Mouse (Mus musculus): Measurements from ENCODE around the gene Ap4s1. TPM values are rescaled to one million over a fixed set of nuclear protein-coding genes. Genes with fewer than 3 reads are reported as not detected.

Gene Ap4s1
- polyA plus RNA-seq, 1 experiment, result 1.5 TPM

DNA sequence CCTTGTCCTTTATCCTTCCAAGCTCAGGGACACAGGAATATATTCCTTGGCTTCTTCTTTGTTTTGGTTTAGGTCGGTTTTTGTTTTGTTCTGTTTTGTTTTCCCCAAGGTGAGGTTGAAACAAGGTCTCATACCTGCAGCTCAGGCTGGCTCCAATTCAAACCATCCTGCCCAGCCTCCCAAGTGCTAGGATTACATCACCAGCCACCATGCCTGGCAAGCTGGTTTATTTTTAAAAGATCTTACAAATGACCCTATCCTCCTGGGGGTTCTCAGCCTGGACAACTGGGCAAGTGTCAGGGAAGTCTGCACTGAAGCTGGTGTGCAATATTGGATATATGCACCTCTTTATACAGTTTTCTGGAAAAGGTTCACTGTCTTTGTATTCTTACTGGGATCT is 21.9 kb downstream of the Ap4s1 start:
- Histone ChIP-seq H3K9me3 (ENCODE audit: control insufficient read depth, low read length) (no peaks in the 10 kb centered on the region), H3K27me3 (ENCODE audit: control insufficient read depth) (no peaks in the 10 kb centered on the region), H3K36me3 (ENCODE audit: control insufficient read depth) (no peaks in the 10 kb centered on the region), H3K4me1 (ENCODE audit: control insufficient read depth) (peaks cover 14% of the 10 kb centered on the region), H3K4me3 (replicated peaks) (no peak overlapping the region)
- no peak for TF ChIP-seq TAL1 (IDR thresholded peaks at IDR 0.05; ENCODE audit: low read length)
- TF ChIP-seq GATA1 (IDR thresholded peaks at IDR 0.05; ENCODE audit: low read length), result no peak

DNA sequence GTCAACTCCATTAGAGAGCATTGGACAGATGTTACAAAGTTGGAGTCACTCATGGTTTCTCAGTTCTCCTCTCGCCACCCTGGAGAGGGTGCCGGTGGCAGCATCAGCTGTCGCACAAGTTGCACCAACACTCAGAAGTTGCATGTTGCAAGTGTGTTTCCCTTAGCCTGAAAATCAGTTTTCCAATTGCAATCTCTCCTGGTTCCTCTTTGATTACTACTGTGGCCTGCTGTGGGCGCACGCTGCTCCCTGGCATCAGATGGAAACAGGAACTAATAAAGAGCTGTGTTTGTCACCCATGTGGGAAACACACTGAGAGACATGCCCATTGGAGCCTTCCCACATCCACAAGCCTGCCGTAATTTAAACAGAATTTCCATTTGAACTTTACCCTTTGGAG is 27.8 kb downstream of the Ap4s1 start:
- peaks cover 4% of the 10 kb centered on the region for H3K36me3 ChIP-seq (ENCODE audit: control insufficient read depth)
- peaks cover 13% of the 10 kb centered on the region for H3K4me1 ChIP-seq (ENCODE audit: control insufficient read depth)
- TF ChIP-seq TAL1 (IDR thresholded peaks at IDR 0.05; ENCODE audit: low read length) (no peak), GATA1 (IDR thresholded peaks at IDR 0.05; ENCODE audit: low read length) (no peak)
- no peaks in the 10 kb centered on the region for H3K9me3 ChIP-seq (ENCODE audit: control insufficient read depth, low read length)
- H3K27me3 ChIP-seq (ENCODE audit: control insufficient read depth), result no peaks in the 10 kb centered on the region
- no peak overlapping the region for H3K4me3 ChIP-seq (replicated peaks)

DNA sequence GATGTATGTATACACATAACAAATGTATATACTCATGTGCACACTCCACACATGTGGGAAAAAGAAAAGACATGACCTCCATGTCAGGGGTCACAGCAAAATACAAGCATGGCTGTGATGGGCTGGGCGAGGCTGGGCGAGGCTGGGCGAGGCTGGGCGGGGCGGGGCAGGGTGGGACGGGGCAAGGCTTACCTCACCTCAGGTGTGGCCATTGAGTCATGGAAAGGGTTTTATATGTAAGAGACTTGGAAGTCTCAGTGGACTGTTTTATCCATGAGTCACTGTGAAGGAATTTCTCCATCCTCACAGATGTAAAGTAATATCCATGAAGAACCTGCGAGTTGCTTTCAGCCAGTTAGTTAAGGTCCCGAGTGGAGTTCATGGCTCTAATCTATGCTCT is 31.0 kb downstream of the Ap4s1 start:
- peaks cover 13% of the 10 kb centered on the region for H3K4me1 ChIP-seq (ENCODE audit: control insufficient read depth)
- H3K27me3 ChIP-seq (ENCODE audit: control insufficient read depth), result no peaks in the 10 kb centered on the region
- H3K36me3 ChIP-seq (ENCODE audit: control insufficient read depth), result peaks cover 4% of the 10 kb centered on the region
- H3K9me3 ChIP-seq (ENCODE audit: control insufficient read depth, low read length), result no peaks in the 10 kb centered on the region
- no peak overlapping the region for H3K4me3 ChIP-seq (replicated peaks)
- TF ChIP-seq TAL1 (IDR thresholded peaks at IDR 0.05; ENCODE audit: low read length) (no peak), GATA1 (IDR thresholded peaks at IDR 0.05; ENCODE audit: low read length) (no peak)

DNA sequence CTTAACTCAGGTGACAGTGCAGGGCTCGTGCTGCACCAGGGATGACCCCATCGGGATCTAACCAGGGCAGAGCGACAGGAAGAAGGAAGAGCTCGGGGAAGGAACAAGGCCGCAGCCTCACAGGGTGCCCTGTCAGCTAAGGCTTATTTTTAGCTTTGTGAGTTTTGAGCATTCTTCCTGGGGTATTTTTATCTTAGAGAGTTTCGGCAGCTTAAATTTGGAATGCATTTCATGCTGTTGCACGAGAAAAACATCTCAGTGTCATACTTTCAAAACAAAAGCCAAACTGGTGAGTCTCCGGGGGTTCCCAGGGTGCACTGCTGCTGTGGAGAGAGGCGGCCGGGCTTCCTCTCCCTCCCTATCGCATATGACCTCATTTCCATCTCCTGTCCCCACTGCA is 38.2 kb downstream of the Ap4s1 start:
- no peaks in the 10 kb centered on the region for H3K27me3 ChIP-seq (ENCODE audit: control insufficient read depth)
- H3K9me3 ChIP-seq (ENCODE audit: control insufficient read depth, low read length), result no peaks in the 10 kb centered on the region
- no peaks in the 10 kb centered on the region; the same call in 1 of the 2 replicates for H3K4me1 ChIP-seq (ENCODE audit: control insufficient read depth)
- H3K36me3 ChIP-seq (ENCODE audit: control insufficient read depth), result no peaks in the 10 kb centered on the region; the same call in 1 of the 2 replicates
- TF ChIP-seq GATA1 (IDR thresholded peaks at IDR 0.05; ENCODE audit: low read length) (no peak), TAL1 (IDR thresholded peaks at IDR 0.05; ENCODE audit: low read length) (no peak)
- no peak overlapping the region for H3K4me3 ChIP-seq (replicated peaks)

DNA sequence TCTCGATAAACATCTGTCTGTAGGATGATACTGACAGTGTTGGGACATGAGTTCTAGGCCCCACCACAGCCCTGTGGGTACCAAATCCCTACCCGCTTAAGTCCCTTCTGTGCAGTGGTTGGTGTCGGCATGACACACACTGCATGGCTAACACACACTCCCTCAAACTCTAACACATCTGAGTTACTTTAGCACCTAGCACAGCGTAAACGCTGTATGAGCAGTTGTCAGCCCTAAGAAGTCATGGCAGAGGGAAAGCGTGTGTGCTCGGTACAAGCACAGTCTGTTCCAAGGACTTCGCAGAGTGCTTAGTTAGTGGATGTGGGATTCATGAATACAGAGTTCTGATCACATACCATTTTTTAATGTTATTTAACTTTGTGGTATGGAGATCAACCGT is 39.0 kb downstream of the Ap4s1 start:
- Histone ChIP-seq H3K36me3 (ENCODE audit: control insufficient read depth) (no peaks in the 10 kb centered on the region; the same call in 1 of the 2 replicates), H3K4me3 (replicated peaks) (no peak overlapping the region), H3K27me3 (ENCODE audit: control insufficient read depth) (no peaks in the 10 kb centered on the region), H3K9me3 (ENCODE audit: control insufficient read depth, low read length) (no peaks in the 10 kb centered on the region), H3K4me1 (ENCODE audit: control insufficient read depth) (no peaks in the 10 kb centered on the region; the same call in 1 of the 2 replicates)
- TF ChIP-seq GATA1 (IDR thresholded peaks at IDR 0.05; ENCODE audit: low read length) (no peak), TAL1 (IDR thresholded peaks at IDR 0.05; ENCODE audit: low read length) (no peak)

DNA sequence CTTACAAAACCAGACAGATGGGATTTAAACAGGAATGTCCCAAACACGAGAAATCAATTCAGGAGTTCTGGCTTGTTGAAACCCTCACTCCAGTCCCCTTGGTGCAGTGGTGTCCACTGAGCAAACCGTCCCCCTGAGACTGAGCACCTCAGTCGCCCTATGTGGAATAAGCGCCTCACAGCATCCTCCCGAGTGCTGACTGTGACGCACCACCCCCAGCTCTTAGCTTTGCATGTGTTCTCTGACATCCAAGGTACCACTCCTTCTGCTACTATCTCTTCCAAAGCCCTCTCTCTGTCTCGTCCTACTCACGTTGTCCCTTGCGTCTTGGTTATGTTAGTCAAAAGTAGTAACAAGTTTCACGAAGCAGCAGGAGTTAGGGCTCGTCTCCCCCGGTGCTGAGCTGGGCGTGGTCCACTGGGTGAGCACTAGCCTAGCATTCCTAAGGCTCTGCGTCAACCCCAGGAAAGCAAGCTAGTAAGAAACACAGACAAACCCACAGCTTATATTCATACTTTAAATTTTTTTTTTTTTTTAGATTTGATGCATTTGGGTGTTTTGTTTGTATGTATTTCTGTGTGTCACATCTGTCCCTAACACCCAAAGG is 43.9 kb downstream of the Ap4s1 start:
- Histone ChIP-seq H3K9me3 (ENCODE audit: control insufficient read depth, low read length) (no peaks in the 10 kb centered on the region), H3K4me3 (replicated peaks) (no peak overlapping the region), H3K4me1 (ENCODE audit: control insufficient read depth) (no peaks in the 10 kb centered on the region; the same call in 1 of the 2 replicates), H3K27me3 (ENCODE audit: control insufficient read depth) (no peaks in the 10 kb centered on the region), H3K36me3 (ENCODE audit: control insufficient read depth) (peaks cover 8% of the 10 kb centered on the region)
- TF ChIP-seq TAL1 (IDR thresholded peaks at IDR 0.05; ENCODE audit: low read length) (no peak), GATA1 (IDR thresholded peaks at IDR 0.05; ENCODE audit: low read length) (no peak)

DNA sequence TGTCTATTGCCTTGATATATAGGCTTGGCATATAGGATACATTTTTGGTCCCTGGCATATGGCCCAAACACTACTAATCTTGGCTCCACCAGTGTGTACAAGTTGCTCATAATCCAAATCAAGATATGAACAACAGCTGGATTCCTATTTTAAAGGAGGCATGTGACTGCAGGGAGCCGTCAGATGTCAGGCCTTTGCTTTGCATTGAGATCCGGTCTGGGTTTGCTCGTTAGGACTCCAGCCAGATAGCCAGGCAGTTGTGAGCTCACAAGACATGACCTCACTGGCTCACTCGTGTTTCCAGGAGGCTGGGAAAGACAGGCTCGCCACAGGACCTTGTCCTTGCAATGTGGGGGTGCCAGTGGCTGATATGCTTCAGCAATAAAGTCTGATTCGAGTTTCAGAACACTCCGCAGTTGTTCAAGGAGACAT is 45.0 kb downstream of the Ap4s1 start:
- no peaks in the 10 kb centered on the region; the same call in 1 of the 2 replicates for H3K4me1 ChIP-seq (ENCODE audit: control insufficient read depth)
- H3K9me3 ChIP-seq (ENCODE audit: control insufficient read depth, low read length), result no peaks in the 10 kb centered on the region
- no peak overlapping the region for H3K4me3 ChIP-seq (replicated peaks)
- H3K36me3 ChIP-seq (ENCODE audit: control insufficient read depth), result peaks cover 18% of the 10 kb centered on the region
- TF ChIP-seq TAL1 (IDR thresholded peaks at IDR 0.05; ENCODE audit: low read length) (no peak), GATA1 (IDR thresholded peaks at IDR 0.05; ENCODE audit: low read length) (no peak)
- H3K27me3 ChIP-seq (ENCODE audit: control insufficient read depth), result no peaks in the 10 kb centered on the region

DNA sequence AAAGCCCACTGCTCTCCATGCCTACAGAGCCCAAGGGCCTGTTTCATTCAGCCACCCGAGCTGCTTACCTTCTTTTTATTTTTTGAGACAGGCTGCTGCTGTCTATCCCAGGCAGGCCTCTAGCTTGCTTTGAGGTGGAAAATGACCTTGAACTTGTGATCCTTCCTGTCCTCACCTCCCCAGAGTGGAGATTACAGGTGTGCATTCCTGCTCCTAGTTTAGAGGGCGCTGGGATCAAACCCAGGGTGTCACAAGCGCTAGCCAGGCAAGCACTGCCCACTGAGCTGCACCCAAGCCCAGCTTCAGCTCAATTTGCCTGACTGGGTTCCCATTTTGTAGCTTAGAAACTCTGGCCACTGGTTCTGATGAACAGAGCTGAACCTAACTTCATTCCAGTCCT is 45.5 kb downstream of the Ap4s1 start:
- no peaks in the 10 kb centered on the region for H3K9me3 ChIP-seq (ENCODE audit: control insufficient read depth, low read length)
- TF ChIP-seq GATA1 (IDR thresholded peaks at IDR 0.05; ENCODE audit: low read length), result no peak
- TF ChIP-seq TAL1 (IDR thresholded peaks at IDR 0.05; ENCODE audit: low read length), result no peak
- H3K4me3 ChIP-seq (replicated peaks), result no peak overlapping the region
- no peaks in the 10 kb centered on the region; the same call in 1 of the 2 replicates for H3K4me1 ChIP-seq (ENCODE audit: control insufficient read depth)
- H3K36me3 ChIP-seq (ENCODE audit: control insufficient read depth), result peaks cover 23% of the 10 kb centered on the region
- H3K27me3 ChIP-seq (ENCODE audit: control insufficient read depth), result no peaks in the 10 kb centered on the region

DNA sequence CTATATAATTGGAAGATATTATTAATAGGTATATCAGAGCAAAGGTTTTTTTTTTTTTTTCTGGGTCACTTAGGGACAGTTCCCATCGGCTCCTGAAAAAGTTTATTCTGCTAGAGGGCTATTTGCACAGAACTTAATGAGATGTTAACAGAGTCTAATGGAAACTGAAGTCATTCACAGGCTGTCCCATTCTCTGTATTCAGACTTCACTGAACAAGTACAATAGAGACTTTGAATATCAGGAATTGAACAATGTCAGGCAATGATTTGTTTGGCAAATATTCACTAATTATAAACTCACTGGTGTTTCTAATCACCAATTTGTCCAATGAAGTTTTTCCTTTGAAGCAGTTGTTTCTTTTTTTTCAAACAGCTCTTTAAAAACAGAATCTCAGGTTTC is 46.0 kb downstream of the Ap4s1 start:
- TF ChIP-seq GATA1 (IDR thresholded peaks at IDR 0.05; ENCODE audit: low read length), result no peak
- TF ChIP-seq TAL1 (IDR thresholded peaks at IDR 0.05; ENCODE audit: low read length), result no peak
- Histone ChIP-seq H3K27me3 (ENCODE audit: control insufficient read depth) (no peaks in the 10 kb centered on the region), H3K4me1 (ENCODE audit: control insufficient read depth) (no peaks in the 10 kb centered on the region; the same call in 1 of the 2 replicates), H3K36me3 (ENCODE audit: control insufficient read depth) (peaks cover 27% of the 10 kb centered on the region), H3K9me3 (ENCODE audit: control insufficient read depth, low read length) (no peaks in the 10 kb centered on the region), H3K4me3 (replicated peaks) (no peak overlapping the region)

DNA sequence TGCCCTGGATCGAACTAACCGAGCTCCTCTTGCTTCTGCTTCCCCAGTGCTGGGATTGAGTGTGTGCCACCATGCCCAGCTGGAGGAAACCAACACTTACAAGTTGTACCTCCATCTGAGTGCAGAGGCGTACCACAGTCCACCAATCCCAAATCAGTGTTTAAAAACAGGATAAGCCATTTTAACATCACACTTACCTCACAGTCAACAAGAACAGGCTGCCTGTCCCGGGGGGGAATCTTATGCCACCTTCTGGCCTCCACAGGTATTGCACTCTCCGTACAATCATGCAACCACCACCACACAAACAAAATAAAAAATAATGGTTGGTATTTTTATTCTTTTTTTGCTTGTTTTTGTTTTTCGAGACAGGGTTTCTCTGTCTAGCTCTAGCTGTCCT is 50.9 kb downstream of the Ap4s1 start:
- Histone ChIP-seq H3K4me3 (replicated peaks) (no peak overlapping the region), H3K4me1 (ENCODE audit: control insufficient read depth) (no peaks in the 10 kb centered on the region), H3K9me3 (ENCODE audit: control insufficient read depth, low read length) (no peaks in the 10 kb centered on the region), H3K36me3 (ENCODE audit: control insufficient read depth) (peaks cover 72% of the 10 kb centered on the region), H3K27me3 (ENCODE audit: control insufficient read depth) (no peaks in the 10 kb centered on the region)
- TF ChIP-seq TAL1 (IDR thresholded peaks at IDR 0.05; ENCODE audit: low read length) (no peak), GATA1 (IDR thresholded peaks at IDR 0.05; ENCODE audit: low read length) (no peak)

Data from erythroblast, embryonic 14.5 days (primary cell).